Mouse (Mus musculus) embryonic facial prominence, embryonic 12.5 days (tissue): ENCODE measurements around the gene Tmem170b. TPM values are rescaled to one million over a fixed set of nuclear protein-coding genes. Genes with fewer than 3 reads are reported as not detected.
A peak's percentile ranks its signal among the peaks of the same experiment; 100 is the strongest.

Experiments used
- ATAC-seq: fragments of 200-750 bp; cut with Nextera tagmentation; 2 replicates; pipeline ENCODE4 v1.8.0; 2017; ENCODE audit not compliant: insufficient number of reproducible peaks, insufficient read depth, low FRiP score, low TSS enrichment
- H3K27ac ChIP-seq: fragments of 300-500 bp; sonication (generic); 2 replicates; pipeline ENCODE4 v1.5.1; 2016; ENCODE audit warnings: mild to moderate bottlenecking
- H3K27me3 ChIP-seq: fragments of 300-500 bp; sonication (generic); 2 replicates; pipeline ENCODE4 v1.6.1; 2016; ENCODE audit warnings: mild to moderate bottlenecking, moderate library complexity
- H3K36me3 ChIP-seq: fragments of 300-500 bp; sonication (generic); 2 replicates; pipeline ENCODE4 v1.6.1; 2016; ENCODE audit warnings: mild to moderate bottlenecking
- H3K4me1 ChIP-seq: fragments of 300-500 bp; sonication (generic); 2 replicates; pipeline ENCODE4 v1.6.1; 2016
- H3K4me2 ChIP-seq: fragments of 300-500 bp; sonication (generic); replicated peaks from 2 replicates; pipeline ENCODE4 v1.6.1; 2016; ENCODE audit warnings: mild to moderate bottlenecking, moderate library complexity
- H3K4me3 ChIP-seq: fragments of 300-500 bp; sonication (generic); 2 replicates; pipeline ENCODE4 v1.5.1; 2016; ENCODE audit warnings: mild to moderate bottlenecking
- H3K9ac ChIP-seq: fragments of 300-500 bp; sonication (generic); 2 replicates; pipeline ENCODE4 v1.6.1; 2016; ENCODE audit warnings: mild to moderate bottlenecking, moderate library complexity
- H3K9me3 ChIP-seq: fragments of 300-500 bp; sonication (generic); 2 replicates; pipeline ENCODE4 v1.6.1; 2016; ENCODE audit warnings: mild to moderate bottlenecking, moderate library complexity
- WGBS: fragments of 180-500 bp; shearing (Covaris S2); methylation state at CpG from one replicate; pipeline ENCODE4 v1.1.7; 2016; 5-methylcytosine and 5-hydroxymethylcytosine counted together
- polyA plus RNA-seq: library from polyadenylated mRNA; unstranded; fragments of >200 nt; fragmentation: Nextera tagmentation; extraction: Ambion mirVana; gene quantifications from 2 replicates; pipeline ENCODE4 v1.2.1, GENCODE M21; 2016

Tmem170b gene
- polyA plus RNA-seq = 11.6 and 11.8 TPM in 2 replicates

DNA sequence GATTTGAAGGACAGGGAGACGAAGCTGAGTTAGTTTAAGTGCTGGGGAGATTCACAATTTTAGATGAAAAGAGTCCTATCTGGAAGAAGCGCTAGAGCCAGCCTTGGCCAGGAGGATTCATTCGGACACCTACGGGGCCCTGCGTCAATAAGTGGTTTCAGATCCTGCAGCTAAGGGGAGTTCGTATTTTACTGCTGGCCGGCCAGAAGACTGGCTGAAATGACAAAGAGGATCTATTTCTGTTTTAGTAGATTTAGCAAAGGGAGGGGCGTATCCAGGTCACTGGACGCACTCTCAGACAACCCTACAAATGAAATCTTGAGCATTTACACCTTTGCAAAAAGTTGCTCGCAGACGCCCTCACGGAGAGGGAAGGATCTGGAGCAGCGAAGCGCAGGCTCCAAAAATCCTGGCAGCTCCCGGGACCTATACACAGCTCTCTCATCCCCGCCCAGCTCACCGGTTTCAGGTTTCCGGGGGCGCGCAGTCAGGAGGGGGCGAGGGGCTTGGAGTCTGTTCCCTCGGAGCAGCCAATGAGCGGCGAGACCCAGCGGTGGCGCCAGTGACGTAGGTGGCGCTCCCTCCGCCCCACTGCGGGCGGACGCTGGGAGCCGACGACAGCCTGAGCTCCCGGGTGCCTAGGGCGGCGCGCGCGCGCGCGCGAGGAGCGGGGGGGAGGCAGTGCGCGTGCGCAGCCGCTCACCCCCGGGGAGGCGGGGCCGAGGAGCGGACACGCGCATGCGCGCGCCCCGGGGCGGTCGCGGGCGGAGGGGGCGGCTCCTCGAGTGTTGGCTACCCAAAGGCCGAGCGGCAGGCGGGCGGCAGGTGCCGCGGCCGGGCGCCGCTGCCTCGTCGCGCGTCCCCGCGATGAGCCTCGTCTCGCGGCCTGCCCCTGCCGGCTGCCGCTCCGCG lies at the start of gene Tmem170b:
Tmem170b (plus strand) TSS at position 809 of the 912 bp plus-strand sequence.
- peak within 1 kb of the TSS; percentile 96 for H3K4me3 ChIP-seq
- H3K27ac ChIP-seq = peak within 1 kb of the TSS; percentile 91
- H3K9ac ChIP-seq = peak within 1 kb of the TSS; percentile 87
- H3K9me3 ChIP-seq = no peaks in the 10 kb centered on the region
- peak within 1 kb of the TSS; percentile 74 for H3K4me2 ChIP-seq
- H3K36me3 ChIP-seq = no peaks in the 10 kb centered on the region
- no peaks in the 10 kb centered on the region for H3K27me3 ChIP-seq
- peak; percentile 99 for ATAC-seq
- under 1% methylated on average over 64 of the region's 87 CpGs for WGBS
- peaks cover 9% of the 10 kb centered on the region; the same call in 1 of the 2 replicates for H3K4me1 ChIP-seq

DNA sequence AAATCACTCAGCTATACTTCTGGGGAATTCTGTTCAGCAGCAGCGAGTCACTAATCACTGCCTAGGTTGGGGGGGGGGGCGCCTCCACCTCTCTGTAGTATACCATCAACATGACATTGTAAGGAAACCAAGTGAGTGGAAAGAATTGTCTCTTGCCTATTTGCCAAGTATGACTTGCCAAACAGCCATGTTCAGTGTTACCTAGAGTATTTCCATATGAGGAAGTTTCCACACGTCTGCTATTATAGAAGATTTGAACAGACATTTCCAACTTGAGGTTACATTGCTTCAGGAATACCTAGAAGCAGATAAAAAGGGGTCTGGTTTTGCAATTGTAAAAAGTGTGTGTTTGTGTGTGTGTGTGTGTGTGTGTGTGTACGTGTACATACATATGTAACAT lies 44.7 kb upstream of the Tmem170b start:
- H3K9ac ChIP-seq = no peak overlapping the region
- H3K4me3 ChIP-seq = no peak overlapping the region
- no peaks in the 10 kb centered on the region for H3K9me3 ChIP-seq
- no peak overlapping the region for H3K27ac ChIP-seq
- no peak overlapping the region for H3K4me2 ChIP-seq
- ATAC-seq = no peak
- H3K36me3 ChIP-seq = no peaks in the 10 kb centered on the region
- H3K4me1 ChIP-seq = peaks cover 9% of the 10 kb centered on the region; the same call in 1 of the 2 replicates
- no peaks in the 10 kb centered on the region for H3K27me3 ChIP-seq
- WGBS = 83% methylated on average over 4 of the region's 4 CpGs

DNA sequence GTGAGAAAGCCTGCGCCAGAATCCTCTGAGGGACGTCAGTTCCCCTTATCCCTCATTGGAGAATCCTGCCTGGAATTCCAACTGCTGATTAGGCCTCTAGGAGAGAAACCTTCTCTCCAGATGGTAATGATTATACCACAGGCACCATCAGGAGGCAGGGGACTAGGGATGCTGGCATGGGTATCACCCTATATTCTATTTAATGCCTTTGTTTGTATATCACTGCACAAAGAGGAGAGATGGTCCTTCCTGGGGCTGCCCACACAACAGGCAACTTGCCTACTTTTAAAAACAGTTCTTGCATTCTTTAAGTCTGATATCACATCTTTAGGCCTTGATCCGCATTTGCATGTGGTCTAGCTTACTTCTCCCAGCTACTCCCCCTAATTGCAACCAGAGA lies 37.3 kb upstream of the Tmem170b start:
- 30% methylated on average over 3 of the region's 3 CpGs for WGBS
- ATAC-seq = no peak
- H3K36me3 ChIP-seq = no peaks in the 10 kb centered on the region

DNA sequence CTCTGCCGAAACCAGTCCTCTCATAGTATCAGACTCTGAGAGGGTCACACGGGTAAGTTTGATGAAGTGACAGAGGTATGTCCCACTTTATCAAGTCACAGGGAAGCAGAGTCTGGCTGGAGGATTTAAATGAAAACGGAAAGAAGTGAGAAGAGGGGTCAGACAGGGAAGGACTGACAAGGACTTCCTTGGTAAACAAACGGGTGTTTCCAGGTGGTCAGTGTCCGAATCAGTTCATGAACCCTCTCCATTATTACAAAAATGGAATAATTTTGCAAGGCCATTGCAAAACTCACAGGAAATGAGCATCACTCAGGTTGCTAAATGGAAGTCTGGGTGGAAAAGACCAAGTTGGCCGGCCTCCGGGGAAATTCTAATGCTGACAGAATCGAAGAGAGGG lies 36.8 kb upstream of the Tmem170b start:
- Histone ChIP-seq H3K9me3 (no peaks in the 10 kb centered on the region), H3K27me3 (no peaks in the 10 kb centered on the region), H3K4me1 (peaks cover 17% of the 10 kb centered on the region; the same call in 1 of the 2 replicates), H3K4me3 (no peak overlapping the region), H3K9ac (no peak overlapping the region), H3K27ac (no peak overlapping the region), H3K4me2 (no peak overlapping the region), H3K36me3 (no peaks in the 10 kb centered on the region)
- 73% methylated on average over 8 of the region's 8 CpGs for WGBS
- no peak for ATAC-seq

More for the DNA sequence above, 37.3 kb upstream of the Tmem170b start:
- Histone ChIP-seq H3K27me3 (no peaks in the 10 kb centered on the region), H3K4me2 (no peak overlapping the region), H3K9me3 (no peaks in the 10 kb centered on the region), H3K4me1 (peaks cover 17% of the 10 kb centered on the region; the same call in 1 of the 2 replicates), H3K27ac (no peak overlapping the region), H3K9ac (no peak overlapping the region), H3K4me3 (no peak overlapping the region)

DNA sequence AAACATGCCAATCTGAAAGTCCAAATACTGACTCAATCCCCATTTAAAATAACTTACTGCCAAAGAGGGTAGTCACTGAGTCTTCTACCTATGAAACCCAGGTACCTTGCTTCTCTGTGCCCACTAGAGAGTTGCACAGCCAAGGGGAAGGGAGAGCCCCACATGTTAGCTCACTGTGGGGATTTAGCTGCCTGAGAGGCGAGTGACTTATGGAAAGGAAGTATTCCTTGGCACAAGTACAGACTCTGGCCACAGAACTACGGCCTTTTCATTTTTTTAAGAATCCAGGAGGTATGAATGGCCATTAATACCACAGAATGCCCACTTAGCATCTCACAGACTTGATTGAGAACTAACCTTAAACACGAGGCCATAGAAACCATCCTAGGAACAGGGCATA lies 35.9 kb upstream of the Tmem170b start:
- WGBS = 84% methylated on average over 3 of the region's 3 CpGs
- no peak for ATAC-seq
- H3K9me3 ChIP-seq = no peaks in the 10 kb centered on the region

DNA sequence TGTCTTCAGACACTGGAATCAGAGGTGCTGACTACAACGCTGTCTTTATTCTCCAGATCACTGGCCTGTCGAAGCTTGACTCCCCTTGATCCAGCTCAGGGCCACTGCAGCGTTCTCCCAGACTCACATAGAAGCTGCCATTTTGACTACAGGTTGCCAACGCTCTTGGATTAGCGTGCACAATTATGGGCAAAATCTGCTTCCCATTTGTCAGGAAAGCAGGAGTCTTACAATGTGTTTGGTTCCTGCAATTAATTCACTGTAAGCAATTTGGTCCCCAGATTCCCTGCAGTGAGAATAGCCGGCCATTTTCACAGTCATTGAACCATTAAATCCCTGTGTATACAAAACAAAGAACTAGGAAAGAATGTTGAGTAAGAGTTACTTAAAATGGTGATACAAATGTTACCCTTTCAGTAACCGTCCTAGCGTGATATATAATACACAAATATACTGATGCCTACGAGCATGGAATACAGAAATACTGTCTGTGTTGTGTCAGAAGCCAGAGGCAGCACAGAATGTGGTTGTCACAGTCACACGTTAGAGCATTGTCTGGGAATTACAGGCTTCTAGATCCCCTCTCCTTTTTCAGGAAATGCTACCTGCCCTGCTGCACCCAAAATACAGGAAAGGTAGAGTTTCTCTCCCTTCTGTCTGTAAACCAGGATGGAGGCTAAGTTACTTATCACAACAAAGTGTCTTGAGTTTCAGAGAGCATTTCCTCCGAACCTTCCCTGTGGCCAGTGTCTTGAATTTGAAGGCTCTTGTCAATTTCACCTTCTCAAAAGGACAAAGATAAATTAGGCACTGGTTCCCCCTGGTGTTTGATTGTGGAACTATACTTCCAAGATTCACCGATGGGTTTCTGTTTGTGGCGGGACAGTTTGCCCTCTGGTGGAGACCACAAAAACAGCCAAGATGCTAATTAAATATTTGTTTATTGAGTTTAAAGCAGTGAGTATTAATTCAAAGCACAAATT lies 34.0 kb upstream of the Tmem170b start:
- Histone ChIP-seq H3K4me3 (no peak overlapping the region), H3K4me1 (peaks cover 8% of the 10 kb centered on the region; the same call in 1 of the 2 replicates)
- ATAC-seq = no peak; the same call in 1 of the 2 replicates

More for the DNA sequence above, 35.9 kb upstream of the Tmem170b start:
- no peak overlapping the region for H3K9ac ChIP-seq
- peaks cover 12% of the 10 kb centered on the region; the same call in 1 of the 2 replicates for H3K4me1 ChIP-seq
- no peak overlapping the region for H3K27ac ChIP-seq
- no peak overlapping the region for H3K4me3 ChIP-seq
- H3K36me3 ChIP-seq = no peaks in the 10 kb centered on the region
- H3K4me2 ChIP-seq = no peak overlapping the region
- H3K27me3 ChIP-seq = no peaks in the 10 kb centered on the region

DNA sequence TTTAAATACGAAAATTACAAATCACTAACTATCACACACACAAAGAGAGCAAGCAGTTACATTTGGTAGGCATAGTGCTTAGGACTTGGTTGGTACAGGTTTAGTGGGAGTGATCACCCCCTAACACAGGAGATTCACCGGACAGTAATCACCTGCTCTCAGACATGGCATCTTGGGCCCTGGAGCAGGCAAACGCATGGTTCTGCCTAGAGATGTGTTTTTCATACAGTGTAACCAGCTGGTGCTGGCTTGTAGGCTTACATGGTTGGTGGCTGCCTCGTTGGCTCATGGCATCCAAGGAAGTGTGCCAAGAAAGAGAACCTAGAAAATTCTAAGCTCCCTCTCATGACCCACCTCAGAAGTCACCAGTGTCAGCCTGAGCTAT lies 33.4 kb upstream of the Tmem170b start:
- H3K4me2 ChIP-seq = no peak overlapping the region
- no peak overlapping the region for H3K9ac ChIP-seq
- no peak overlapping the region for H3K4me3 ChIP-seq
- ATAC-seq = peak; percentile 52; the same call in 1 of the 2 replicates
- 50% methylated on average over 4 of the region's 4 CpGs for WGBS
- peaks cover 8% of the 10 kb centered on the region; the same call in 1 of the 2 replicates for H3K4me1 ChIP-seq
- H3K36me3 ChIP-seq = no peaks in the 10 kb centered on the region
- H3K9me3 ChIP-seq = no peaks in the 10 kb centered on the region
- H3K27ac ChIP-seq = no peak overlapping the region
- no peaks in the 10 kb centered on the region for H3K27me3 ChIP-seq

More for the DNA sequence above, 34.0 kb upstream of the Tmem170b start:
- 31% methylated on average over 13 of the region's 13 CpGs for WGBS
- no peaks in the 10 kb centered on the region for H3K27me3 ChIP-seq
- H3K9ac ChIP-seq = no peak overlapping the region
- 0 out of 2 replicates have a peak overlapping the region, but pooled peaks have one; percentile 17 for H3K4me2 ChIP-seq
- no peaks in the 10 kb centered on the region for H3K36me3 ChIP-seq
- no peaks in the 10 kb centered on the region for H3K9me3 ChIP-seq
- no peak overlapping the region for H3K27ac ChIP-seq

DNA sequence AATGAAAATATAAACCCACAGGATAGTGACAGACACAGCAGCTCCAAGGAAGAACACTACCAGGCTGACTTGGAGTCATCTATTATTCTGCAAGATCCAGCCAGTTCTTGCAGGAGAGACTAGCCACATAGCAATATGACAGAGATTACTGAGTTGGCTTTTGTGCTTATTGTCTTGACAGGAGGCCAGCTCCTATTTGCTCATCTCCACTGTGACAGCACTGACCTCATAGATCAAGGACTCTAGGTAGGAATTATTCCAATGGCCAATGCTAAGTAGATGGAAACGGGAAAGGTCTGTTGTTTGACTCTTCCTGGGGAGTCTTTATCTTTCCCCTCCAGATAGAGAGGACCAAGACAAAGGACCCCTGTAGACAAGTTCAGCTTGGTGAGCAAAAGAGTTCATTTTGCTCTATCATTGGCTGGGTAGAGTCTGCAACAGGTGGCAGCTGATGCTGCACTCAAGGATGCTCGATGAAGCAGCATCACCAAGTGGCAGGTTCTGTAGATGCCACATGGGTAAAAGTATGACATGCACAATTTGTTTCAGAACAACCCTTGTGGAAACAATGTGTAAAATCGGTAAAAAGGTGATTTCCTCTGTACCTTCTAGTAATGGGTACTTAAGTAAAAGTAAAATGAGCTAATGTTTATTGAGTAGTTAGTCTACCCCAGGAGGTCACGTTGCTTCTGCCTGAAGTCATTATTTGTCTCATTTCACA lies 32.4 kb upstream of the Tmem170b start:
- Histone ChIP-seq H3K4me3 (no peak overlapping the region), H3K4me1 (peaks cover 5% of the 10 kb centered on the region; the same call in 1 of the 2 replicates), H3K27ac (no peak overlapping the region), H3K27me3 (no peaks in the 10 kb centered on the region), H3K9me3 (no peaks in the 10 kb centered on the region), H3K36me3 (no peaks in the 10 kb centered on the region), H3K9ac (no peak overlapping the region), H3K4me2 (no peak overlapping the region)
- 45% methylated on average over 4 of the region's 4 CpGs for WGBS
- ATAC-seq = no peak

DNA sequence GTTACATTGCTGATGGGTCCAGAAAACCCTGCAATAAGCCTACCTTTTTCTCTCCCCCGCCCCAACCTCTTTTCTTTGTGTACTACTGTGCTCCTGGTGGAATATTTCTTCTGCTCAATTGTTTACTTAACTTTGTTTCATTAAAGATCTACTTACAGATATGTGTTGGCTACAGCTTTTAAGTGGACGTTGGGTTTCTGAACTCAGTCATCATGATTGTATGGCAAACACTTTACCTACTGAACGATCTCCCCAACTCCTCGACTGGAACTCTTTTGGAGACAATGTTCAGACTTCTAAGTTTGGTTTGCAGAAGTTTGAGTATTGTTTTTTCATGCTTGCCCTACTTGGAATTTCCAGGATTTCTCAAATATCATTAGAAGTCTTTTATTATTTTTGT lies 24.6 kb upstream of the Tmem170b start:
- Histone ChIP-seq H3K4me3 (no peak overlapping the region), H3K4me1 (peaks cover 3% of the 10 kb centered on the region; the same call in 1 of the 2 replicates), H3K9ac (no peak overlapping the region), H3K9me3 (no peaks in the 10 kb centered on the region), H3K36me3 (no peaks in the 10 kb centered on the region), H3K27me3 (no peaks in the 10 kb centered on the region), H3K27ac (no peak overlapping the region), H3K4me2 (no peak overlapping the region)
- 72% methylated on average over 4 of the region's 4 CpGs for WGBS
- ATAC-seq = no peak

DNA sequence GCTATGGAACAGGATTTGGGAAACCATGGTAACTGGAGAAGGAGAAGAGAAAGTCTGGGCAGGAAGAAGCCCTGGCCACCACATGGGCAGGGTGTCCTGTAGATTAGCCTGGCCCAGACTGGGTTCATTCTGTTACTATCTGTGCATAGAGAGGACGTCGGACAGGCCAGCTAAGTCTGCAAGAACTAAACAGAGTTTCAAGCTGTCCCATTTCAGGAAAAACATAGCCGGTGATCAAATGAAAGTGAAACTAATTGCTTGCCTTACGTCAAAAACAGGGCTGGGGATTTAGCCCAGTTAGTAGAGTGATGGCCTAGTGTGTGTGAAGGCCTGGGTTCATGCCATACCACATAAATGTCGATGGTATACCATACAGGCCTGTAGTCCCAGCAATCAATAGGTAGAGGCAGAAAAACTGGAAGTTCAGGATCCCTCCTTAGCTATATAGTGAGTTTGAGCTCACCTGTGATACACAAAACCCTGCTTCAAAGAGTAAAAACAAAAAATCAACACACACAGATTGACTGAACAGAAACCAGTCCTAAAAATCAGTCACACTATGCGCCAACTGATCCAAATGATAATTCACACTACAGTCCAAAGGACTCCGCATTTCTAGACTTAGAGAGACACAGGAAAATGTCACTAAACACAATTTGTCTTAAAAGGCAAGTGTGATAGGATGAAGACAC lies 21.9 kb upstream of the Tmem170b start:
- Histone ChIP-seq H3K4me3 (no peak overlapping the region), H3K27me3 (no peaks in the 10 kb centered on the region), H3K36me3 (no peaks in the 10 kb centered on the region), H3K27ac (no peak overlapping the region), H3K9ac (no peak overlapping the region), H3K4me1 (peaks cover 3% of the 10 kb centered on the region; the same call in 1 of the 2 replicates), H3K4me2 (no peak overlapping the region), H3K9me3 (no peaks in the 10 kb centered on the region)
- WGBS = 80% methylated on average over 7 of the region's 7 CpGs
- no peak for ATAC-seq
